In the genomic region with DNA sequence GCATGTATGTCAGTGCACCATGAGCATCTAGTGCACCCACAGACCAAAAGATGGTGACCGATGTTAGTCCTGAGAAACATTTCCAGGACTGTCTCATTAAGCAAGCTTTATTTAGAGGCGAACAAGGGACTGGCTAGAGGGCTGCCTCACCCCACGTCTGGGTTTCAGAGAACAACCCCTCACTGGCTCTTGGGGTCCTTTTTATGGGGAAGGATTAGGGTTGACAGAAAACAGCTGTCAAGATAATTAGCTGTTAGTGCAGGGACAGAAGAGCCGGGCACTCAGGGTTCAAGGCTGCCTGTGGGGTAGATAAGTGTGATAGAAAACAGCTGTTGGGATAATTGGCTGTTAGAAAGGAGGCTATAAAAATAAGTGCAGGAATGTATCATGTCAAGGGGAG, we compare ENCODE assay signal across 11 mouse cellular contexts. TPM values are rescaled to one million over a fixed set of nuclear protein-coding genes. Genes with fewer than 3 reads are reported as not detected.
DNase-seq lines count a peak whose midpoint lies in the region; ATAC-seq lines count a peak whose summit lies in the region.
"Had no signal": no experiment of that assay in that cellular context is flagged by ENCODE, and none has a peak within 500 bp of the region (broad histone marks: within the 10 kb centered on the region; RNA-seq: fewer than 3 reads in every experiment).

No protein-coding gene starts in this region.

- peaks cover 11% of the 10 kb centered on the region; the same call in 1 of the 2 replicates for H3K4me1 ChIP-seq in heart, embryonic 10.5 days
- H3K4me1 ChIP-seq in liver, embryonic 11.5 days (replicated peaks; ENCODE audit: control insufficient read depth, insufficient read depth, low read length): no peaks in the 10 kb centered on the region
- H3K4me1 ChIP-seq in forebrain, embryonic 13.5 days: 0 out of 2 replicates have a peak, but pooled peaks cover 4% of the 10 kb centered on the region

- H3K27ac ChIP-seq in heart, embryonic 10.5 days: peak overlapping the region; percentile 36; the same call in 1 of the 2 replicates
- H3K27ac ChIP-seq in liver, embryonic 11.5 days (ENCODE audit: low read depth, low read length): peak overlapping the region; percentile 28; the same call in 1 of the 2 replicates
- no peak overlapping the region for H3K27ac ChIP-seq in forebrain, embryonic 13.5 days

- H3K27me3 ChIP-seq in heart, embryonic 10.5 days (ENCODE audit: insufficient read depth, poor library complexity, severe bottlenecking): no peaks in the 10 kb centered on the region
- H3K27me3 ChIP-seq in liver, embryonic 11.5 days (replicated peaks; ENCODE audit: control insufficient read depth, insufficient read depth, low read length): no peaks in the 10 kb centered on the region
- H3K27me3 ChIP-seq in forebrain, embryonic 13.5 days: no peaks in the 10 kb centered on the region

- WGBS in heart, embryonic 10.5 days: 16% methylated on average over 4 of the region's 4 CpGs
- WGBS in liver, embryonic 11.5 days: 36% methylated on average over 4 of the region's 4 CpGs
- 8% methylated on average over 4 of the region's 4 CpGs for WGBS in forebrain, embryonic 13.5 days

- DNase-seq in heart, embryonic 10.5 days (ENCODE audit: low spot score): no peak
- no peak for DNase-seq in heart, adult 9 months (ENCODE audit: low spot score in 2 of 2)
- DNase-seq in liver, embryonic 11.5 days (ENCODE audit: low spot score): no peak
- DNase-seq in liver: no peak
- DNase-seq in hindlimb bud, embryonic 11.5 days (ENCODE audit: extremely low spot score, low read depth, low spot score): peak; percentile 98
- DNase-seq in retina, embryonic 14.5 days (ENCODE audit: low spot score): peak; percentile 22
- no peak for DNase-seq in left cerebral cortex, postnatal 14 days (ENCODE audit: low spot score in 2 of 2)
- DNase-seq: cerebellum, adult 2 months; thymus, postnatal 36 days had no signal

- no peak for ATAC-seq in liver, embryonic 11.5 days (replicated peaks; ENCODE audit: low FRiP score)
- ATAC-seq in forebrain, embryonic 13.5 days: no peak
- ATAC-seq: intestine, postnatal 0 days had no signal

- no peaks in the 10 kb centered on the region for H3K9me3 ChIP-seq in heart, embryonic 10.5 days
- no peaks in the 10 kb centered on the region for H3K9me3 ChIP-seq in liver, embryonic 11.5 days (ENCODE audit: control insufficient read depth, low read length)
- no peaks in the 10 kb centered on the region for H3K9me3 ChIP-seq in forebrain, embryonic 13.5 days (replicated peaks)

- no peak overlapping the region for H3K4me3 ChIP-seq in heart, embryonic 10.5 days
- H3K4me3 ChIP-seq in liver, embryonic 11.5 days (ENCODE audit: low read depth, low read length): no peak overlapping the region
- no peak overlapping the region for H3K4me3 ChIP-seq in forebrain, embryonic 13.5 days

- H3K9ac ChIP-seq in liver, embryonic 11.5 days (ENCODE audit: low read depth, low read length): no peak overlapping the region
- no peak overlapping the region for H3K9ac ChIP-seq in forebrain, embryonic 13.5 days

- H3K4me2 ChIP-seq in liver, embryonic 11.5 days: no peak overlapping the region
- H3K4me2 ChIP-seq in forebrain, embryonic 13.5 days: no peak overlapping the region

- intact Hi-C loops in left cerebral cortex, postnatal 14 days (cut with DNase I): no loop called here

- H3K36me3 ChIP-seq in heart, embryonic 10.5 days: no peaks in the 10 kb centered on the region
- H3K36me3 ChIP-seq in liver, embryonic 11.5 days (ENCODE audit: control insufficient read depth, insufficient read depth, low read length): no peaks in the 10 kb centered on the region
- no peaks in the 10 kb centered on the region for H3K36me3 ChIP-seq in forebrain, embryonic 13.5 days (ENCODE audit: poor library complexity, severe bottlenecking)

RNA-seq across cellular contexts. Expression of gene Tmem11, which starts 16.8 kb away (rescaled TPM):
- polyA plus RNA-seq in heart, embryonic 10.5 days (2016; fragmentation: Nextera tagmentation; extraction: Ambion mirVana): 77.3 and 80.5 TPM in 2 replicates
- polyA plus RNA-seq in liver, embryonic 11.5 days (2014; fragmentation: Nextera tagmentation; extraction: Ambion mirVana): 63.8 and 64.1 TPM in 2 replicates
- total RNA-seq in left cerebral cortex, postnatal 14 days (2021): 10 to 100 TPM; 24.7 to 27.0 TPM
- polyA plus RNA-seq in forebrain, embryonic 13.5 days (2015; fragmentation: Nextera tagmentation; extraction: Ambion mirVana): 58.7 and 65.7 TPM in 2 replicates

RNA-seq across cellular contexts. Expression of gene Natd1, which starts 18.6 kb away (rescaled TPM):
- polyA plus RNA-seq in heart, embryonic 10.5 days (2016; fragmentation: Nextera tagmentation; extraction: Ambion mirVana): 25.5 and 28.6 TPM in 2 replicates
- polyA plus RNA-seq in liver, embryonic 11.5 days (2014; fragmentation: Nextera tagmentation; extraction: Ambion mirVana): 11.2 and 13.3 TPM in 2 replicates
- total RNA-seq in left cerebral cortex, postnatal 14 days (2021): 10 to 100 TPM; 10.6 to 11.8 TPM
- polyA plus RNA-seq in forebrain, embryonic 13.5 days (2015; fragmentation: Nextera tagmentation; extraction: Ambion mirVana): 27.3 and 33.7 TPM in 2 replicates

RNA-seq across cellular contexts. Expression of gene Map2k3, which starts 35.9 kb away (rescaled TPM):
- 86.5 and 91.3 TPM in 2 replicates for polyA plus RNA-seq in heart, embryonic 10.5 days (2016; fragmentation: Nextera tagmentation; extraction: Ambion mirVana)
- 132 and 136 TPM in 2 replicates for polyA plus RNA-seq in liver, embryonic 11.5 days (2014; fragmentation: Nextera tagmentation; extraction: Ambion mirVana)
- total RNA-seq in left cerebral cortex, postnatal 14 days (2021): 10 to 100 TPM; 12.1 to 14.7 TPM
- polyA plus RNA-seq in forebrain, embryonic 13.5 days (2015; fragmentation: Nextera tagmentation; extraction: Ambion mirVana): 33.9 and 36.1 TPM in 2 replicates

Comparison
In these comparisons a context has a peak if more than half of its experiments do, and no peak if none do; other contexts are left out.
1. DNase-seq: peak in hindlimb bud, embryonic 11.5 days (single experiment) and retina, embryonic 14.5 days (single experiment); none in heart, embryonic 10.5 days (single experiment), heart, adult 9 months (0 of 2), liver, embryonic 11.5 days (single experiment), liver (single experiment) and left cerebral cortex, postnatal 14 days (0 of 2).